Mouse (Mus musculus): Measurements from ENCODE around the gene Vmn2r94.

Vmn2r94 gene

DNA sequence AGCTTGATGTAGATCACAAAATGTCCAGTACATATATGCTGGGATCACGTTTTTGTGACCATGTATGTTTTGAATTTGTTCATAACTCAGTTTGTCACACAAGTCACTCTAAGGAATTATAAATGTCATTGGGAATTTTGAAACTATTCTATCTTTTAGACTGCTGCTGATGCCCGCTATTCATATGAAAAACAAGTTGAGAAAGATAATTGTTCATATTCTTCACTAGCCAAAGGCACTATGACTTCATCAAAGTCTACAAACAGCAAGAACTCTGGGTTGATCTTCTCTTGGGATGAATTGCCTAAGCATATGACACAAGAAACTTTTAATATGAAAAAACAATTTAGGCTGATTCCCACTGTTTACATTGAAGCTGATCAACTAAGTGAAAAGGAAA, at the start of gene Vmn2r94:
Gene Vmn2r94, minus strand, starts transcription at position 101 of the 400 bp plus-strand sequence.
- no peak for DNase-seq (ENCODE audit: low spot score in 2 of 2)

GRCm38 (mm10) chr17:18323031-18323430, 45.5 kb upstream of the Vmn2r94 start:
- DNase-seq (ENCODE audit: low spot score in 2 of 2), result no peak

DNA sequence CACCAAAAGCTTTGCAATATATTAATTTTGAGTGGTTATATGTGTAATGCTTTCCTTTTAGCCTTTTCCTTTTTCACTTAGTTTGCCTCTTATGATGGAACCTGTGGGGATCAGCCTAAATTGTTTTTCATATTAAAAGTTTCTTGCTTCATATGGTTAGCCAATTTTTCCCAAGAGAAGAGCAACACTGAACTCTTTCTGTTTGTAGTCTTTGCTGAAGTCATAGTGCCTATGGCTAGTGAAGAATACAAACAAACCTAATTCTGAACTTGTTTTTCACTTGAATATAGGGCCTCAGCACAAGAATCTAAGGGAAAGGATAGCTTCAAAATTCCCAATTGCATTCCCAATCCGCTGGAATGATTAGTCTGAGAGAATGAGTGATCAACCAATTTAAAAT, 20.2 kb upstream of the Vmn2r94 start, which contains the start of gene Vmn2r93:
Gene Vmn2r93, plus strand, starts transcription at position 301 of the 400 bp plus-strand sequence.
- DNase-seq (ENCODE audit: low spot score in 2 of 2), result no peak

GRCm38 (mm10) chr17:18236931-18237330, 40.6 kb downstream of the Vmn2r94 start:
- no peak for DNase-seq (ENCODE audit: low spot score in 2 of 2)

DNA sequence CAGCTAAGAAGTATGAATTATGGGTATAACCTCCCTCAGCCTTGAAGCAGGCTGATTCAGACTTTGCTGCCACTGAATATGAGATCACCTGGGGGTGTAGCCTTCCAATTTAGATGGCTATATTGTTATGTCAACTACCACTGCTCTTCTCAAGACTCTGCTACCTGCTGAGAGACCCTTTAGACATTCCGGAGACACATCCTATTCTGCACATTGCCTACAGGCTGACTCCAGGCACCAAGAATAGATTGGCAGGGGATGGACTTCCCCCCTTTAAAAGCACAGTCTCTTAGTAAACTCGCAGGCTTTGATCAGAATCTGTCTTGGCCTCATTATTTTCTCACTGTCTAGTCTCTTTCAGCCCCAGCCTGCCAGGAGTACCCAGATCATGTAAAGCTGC, 45.6 kb downstream of the Vmn2r94 start:
- DNase-seq (ENCODE audit: low spot score in 2 of 2), result no peak

- no peak for DNase-seq (ENCODE audit: low spot score in 2 of 2)
These were observed 56.3 kb downstream of the Vmn2r94 start for GRCm38 (mm10) chr17:18221300-18221699.
